Mouse (Mus musculus): ENCODE data around the gene Fxr2. TPM values are rescaled to one million over a fixed set of nuclear protein-coding genes. Genes with fewer than 3 reads are reported as not detected.
"Not testable (repeated sequence)": the region's sequence is repeated elsewhere in the genome, so short reads cannot be mapped to it uniquely, and the experiment has no call there.

Fxr2 gene
- polyA plus RNA-seq, 1 experiment from 2014 or later: 40.1 TPM

DNA sequence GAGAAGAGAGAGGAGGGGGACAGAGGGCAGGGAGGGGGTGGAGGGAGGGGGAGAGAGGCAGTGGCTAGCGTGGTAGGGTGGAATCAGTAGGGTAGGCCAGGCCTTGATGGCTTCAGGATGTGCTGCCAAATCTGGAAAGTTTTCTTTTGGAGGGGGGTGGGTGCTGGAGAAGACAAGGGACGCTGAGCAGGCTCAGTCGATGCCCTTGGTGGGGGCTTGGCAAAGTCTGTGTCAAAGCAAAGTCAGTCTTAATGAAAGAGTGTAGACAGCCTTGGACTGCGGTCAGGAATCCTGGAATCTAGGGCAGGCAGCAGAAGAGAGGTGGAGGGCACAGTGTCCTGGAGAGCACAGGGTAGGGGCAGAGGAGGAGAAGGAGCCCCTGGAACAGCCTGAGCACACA is 21.9 kb upstream of the Fxr2 start:
- H3K4me1 ChIP-seq (replicated peaks): peaks cover 11% of the 10 kb centered on the region
- no peak overlapping the region for H3K4me2 ChIP-seq
- 44% methylated on average over 4 of the region's 4 CpGs for WGBS
- H3K27ac ChIP-seq (ENCODE audit: poor library complexity, severe bottlenecking): no peak overlapping the region
- no peaks in the 10 kb centered on the region for H3K9me3 ChIP-seq (replicated peaks)
- H3K36me3 ChIP-seq: no peaks in the 10 kb centered on the region
- no peak overlapping the region for H3K9ac ChIP-seq
- 0 out of 2 replicates have a peak, but pooled peaks cover 5% of the 10 kb centered on the region for H3K27me3 ChIP-seq (replicated peaks)
- ATAC-seq (ENCODE audit: insufficient number of reproducible peaks, low FRiP score): no peak
- H3K4me3 ChIP-seq: no peak overlapping the region

DNA sequence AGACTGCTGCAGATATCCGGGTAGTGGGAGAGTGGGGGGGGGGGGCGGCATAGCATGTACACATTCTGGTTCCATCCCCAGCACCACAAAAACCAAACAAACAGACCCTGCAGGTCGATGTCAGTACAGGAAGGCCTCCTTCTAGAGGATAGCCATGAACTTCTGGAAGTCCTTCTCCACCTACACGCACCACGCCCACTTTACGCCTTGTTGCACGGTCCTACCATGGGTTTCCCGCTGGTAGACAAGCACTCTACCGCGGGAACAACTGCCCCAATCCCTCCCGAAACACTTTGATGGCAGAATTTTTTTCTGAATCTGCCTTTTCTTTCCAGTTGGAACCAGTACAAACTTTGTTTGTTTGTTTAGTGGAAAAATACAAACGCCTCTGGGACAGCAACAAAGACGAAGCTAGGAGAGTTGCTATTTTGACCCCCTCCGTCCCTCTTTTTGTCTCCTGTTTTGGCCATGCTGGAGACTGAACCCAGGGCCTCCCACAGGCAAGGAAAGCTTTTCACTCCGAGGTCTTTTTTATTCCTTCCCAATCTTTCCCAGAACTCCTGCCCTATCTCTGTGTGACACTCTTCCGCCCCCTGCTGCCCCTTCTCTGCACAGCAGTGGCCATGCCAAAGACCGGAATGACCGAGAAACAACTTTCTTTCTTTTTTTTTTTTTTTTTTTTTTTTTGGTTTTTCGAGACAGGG is 19.1 kb upstream of the Fxr2 start:
- no peaks in the 10 kb centered on the region for H3K36me3 ChIP-seq
- H3K4me3 ChIP-seq: peak overlapping the region; percentile 14; the same call in 1 of the 2 replicates
- H3K9me3 ChIP-seq (replicated peaks): no peaks in the 10 kb centered on the region
- WGBS: 10% methylated on average over 19 of the region's 19 CpGs
- 0 out of 2 replicates have a peak, but pooled peaks cover 11% of the 10 kb centered on the region for H3K27me3 ChIP-seq (replicated peaks)
- H3K4me1 ChIP-seq (replicated peaks): peaks cover 11% of the 10 kb centered on the region
- H3K4me2 ChIP-seq: peak overlapping the region; percentile 56
- H3K27ac ChIP-seq (ENCODE audit: poor library complexity, severe bottlenecking): no peak overlapping the region
- H3K9ac ChIP-seq: peak overlapping the region; percentile 23; the same call in 1 of the 2 replicates
- ATAC-seq (ENCODE audit: insufficient number of reproducible peaks, low FRiP score): peak; percentile 48; the same call in 1 of the 2 replicates

DNA sequence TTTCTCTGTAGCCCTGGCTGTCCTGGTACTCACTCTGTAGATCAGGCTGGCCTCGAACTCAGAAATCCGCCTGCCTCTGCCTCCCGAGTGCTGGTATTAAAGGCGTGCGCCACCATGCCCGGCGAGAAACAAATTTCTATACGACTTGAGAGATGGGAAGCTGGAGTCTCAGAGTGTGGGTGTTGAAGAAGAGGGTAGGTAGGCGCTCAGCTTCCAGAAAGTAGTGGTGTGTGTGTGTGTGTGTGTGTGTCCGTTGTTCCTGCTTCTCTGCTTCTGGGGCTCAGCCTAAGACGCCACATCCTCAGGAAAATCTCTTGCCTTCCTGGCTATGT is 18.6 kb upstream of the Fxr2 start:
- Histone ChIP-seq H3K4me1 (replicated peaks) (peaks cover 11% of the 10 kb centered on the region), H3K4me2 (peak overlapping the region; percentile 56), H3K27me3 (replicated peaks) (0 out of 2 replicates have a peak, but pooled peaks cover 11% of the 10 kb centered on the region), H3K4me3 (0 out of 2 replicates have a peak overlapping the region, but pooled peaks have one; percentile 14)
- WGBS: 47% methylated on average over 11 of the region's 11 CpGs
- not testable (repeated sequence) for H3K9ac ChIP-seq; H3K9me3 ChIP-seq (replicated peaks); H3K27ac ChIP-seq (ENCODE audit: poor library complexity, severe bottlenecking); ATAC-seq (ENCODE audit: insufficient number of reproducible peaks, low FRiP score); H3K36me3 ChIP-seq

DNA sequence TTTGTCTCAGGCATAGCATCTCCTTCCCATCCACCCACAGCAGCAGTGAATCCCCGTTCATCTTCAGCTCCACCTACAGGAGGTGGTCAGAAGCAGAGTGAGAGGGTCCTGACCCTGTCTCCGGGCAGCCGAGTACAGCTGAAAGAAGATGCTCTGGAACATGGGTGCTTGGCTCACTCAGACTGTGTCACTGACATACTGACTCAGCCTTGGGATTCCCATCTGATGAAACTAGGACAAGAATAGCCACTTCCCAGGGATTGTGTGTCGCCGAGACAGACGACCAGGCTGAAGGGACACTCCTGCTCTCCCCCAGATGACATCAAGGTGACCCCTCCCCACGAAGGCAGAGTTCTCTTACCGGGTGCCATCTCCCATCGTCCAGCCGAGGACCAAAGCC is 16.0 kb upstream of the Fxr2 start:
- Histone ChIP-seq H3K27ac (ENCODE audit: poor library complexity, severe bottlenecking) (no peak overlapping the region), H3K36me3 (no peaks in the 10 kb centered on the region)

DNA sequence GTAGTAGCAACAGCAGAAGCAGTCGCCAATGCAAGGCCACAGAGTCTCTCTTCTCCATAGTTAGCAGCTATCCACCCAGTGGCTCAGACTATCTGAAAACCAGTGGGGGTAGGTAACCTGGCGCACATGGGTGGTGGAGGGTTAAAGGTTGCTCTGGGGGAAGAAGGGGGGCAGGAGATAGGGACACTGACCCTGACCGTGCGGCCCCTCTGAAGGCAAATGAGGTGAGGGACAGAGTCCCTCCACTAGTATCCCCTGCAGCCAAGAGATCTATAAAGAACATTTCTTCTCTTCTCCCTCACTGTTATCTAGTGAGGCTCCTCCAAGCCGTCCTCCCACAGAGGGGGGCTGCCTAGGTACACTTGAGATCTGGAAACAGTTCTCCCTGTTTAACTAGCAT is 15.0 kb upstream of the Fxr2 start, which contains the start of gene Shbg:
Shbg (minus strand) TSS at position 101 of the 400 bp plus-strand sequence.
- Histone ChIP-seq H3K9me3 (replicated peaks) (no peaks in the 10 kb centered on the region), H3K9ac (peak within 1 kb of the TSS; percentile 38; the same call in 1 of the 2 replicates), H3K4me2 (no peak within 1 kb of the TSS)

More for the DNA sequence above, 16.0 kb upstream of the Fxr2 start:
- Histone ChIP-seq H3K27me3 (replicated peaks) (0 out of 2 replicates have a peak, but pooled peaks cover 11% of the 10 kb centered on the region), H3K9ac (peak overlapping the region; percentile 38; the same call in 1 of the 2 replicates), H3K4me1 (replicated peaks) (peaks cover 18% of the 10 kb centered on the region), H3K4me3 (no peak overlapping the region), H3K4me2 (no peak overlapping the region), H3K9me3 (replicated peaks) (no peaks in the 10 kb centered on the region)
- 40% methylated on average over 10 of the region's 10 CpGs for WGBS
- no peak for ATAC-seq (ENCODE audit: insufficient number of reproducible peaks, low FRiP score)

DNA sequence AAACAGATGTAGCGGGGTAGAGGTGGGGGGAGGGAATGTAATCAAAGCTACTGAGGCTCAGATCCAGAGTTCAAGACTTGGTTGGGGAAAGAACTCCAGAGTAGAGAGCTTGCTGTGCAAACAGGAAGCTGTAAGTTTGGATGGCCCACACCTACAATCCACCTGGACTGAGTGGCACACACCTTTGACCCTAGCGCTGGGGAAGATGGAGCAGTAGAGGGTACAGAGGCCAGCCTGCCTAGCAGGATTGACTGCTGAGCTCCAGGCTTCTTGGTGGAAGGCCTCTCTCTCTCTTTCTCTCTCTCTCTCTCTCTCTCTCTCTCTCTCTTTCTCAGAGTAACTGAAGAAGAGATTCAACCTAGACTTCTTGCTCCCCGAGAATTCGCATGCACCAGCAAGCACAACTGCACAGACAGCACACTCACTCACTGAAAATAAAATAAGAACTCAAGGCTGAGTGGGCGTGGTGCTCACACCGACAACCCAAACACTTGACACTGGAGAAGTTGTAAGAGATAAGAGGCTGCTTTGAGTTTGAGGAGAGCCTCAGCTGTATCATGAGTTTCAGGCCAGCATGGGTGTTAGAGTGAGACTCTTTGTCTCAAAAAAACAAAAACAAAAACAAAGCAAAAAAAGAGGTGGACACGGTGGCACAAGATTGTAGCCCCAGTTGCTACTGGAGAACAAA is 12.3 kb upstream of the Fxr2 start:
- 56% methylated on average over 7 of the region's 7 CpGs for WGBS
- Histone ChIP-seq H3K9ac (no peak overlapping the region), H3K27ac (ENCODE audit: poor library complexity, severe bottlenecking) (no peak overlapping the region), H3K27me3 (replicated peaks) (0 out of 2 replicates have a peak, but pooled peaks cover 9% of the 10 kb centered on the region), H3K9me3 (replicated peaks) (no peaks in the 10 kb centered on the region), H3K4me1 (replicated peaks) (peaks cover 17% of the 10 kb centered on the region), H3K36me3 (no peaks in the 10 kb centered on the region), H3K4me2 (no peak overlapping the region), H3K4me3 (no peak overlapping the region)
- ATAC-seq (ENCODE audit: insufficient number of reproducible peaks, low FRiP score): peak; percentile 43; the same call in 1 of the 2 replicates

More for the DNA sequence above, 15.0 kb upstream of the Fxr2 start, which contains the start of gene Shbg:
- peaks cover 23% of the 10 kb centered on the region for H3K4me1 ChIP-seq (replicated peaks)
- H3K36me3 ChIP-seq: no peaks in the 10 kb centered on the region
- 0 out of 2 replicates have a peak, but pooled peaks cover 11% of the 10 kb centered on the region for H3K27me3 ChIP-seq (replicated peaks)
- no peak within 1 kb of the TSS for H3K4me3 ChIP-seq
- no peak within 1 kb of the TSS for H3K27ac ChIP-seq (ENCODE audit: poor library complexity, severe bottlenecking)
- no peak for ATAC-seq (ENCODE audit: insufficient number of reproducible peaks, low FRiP score)
- WGBS: 52% methylated on average over 5 of the region's 5 CpGs

DNA sequence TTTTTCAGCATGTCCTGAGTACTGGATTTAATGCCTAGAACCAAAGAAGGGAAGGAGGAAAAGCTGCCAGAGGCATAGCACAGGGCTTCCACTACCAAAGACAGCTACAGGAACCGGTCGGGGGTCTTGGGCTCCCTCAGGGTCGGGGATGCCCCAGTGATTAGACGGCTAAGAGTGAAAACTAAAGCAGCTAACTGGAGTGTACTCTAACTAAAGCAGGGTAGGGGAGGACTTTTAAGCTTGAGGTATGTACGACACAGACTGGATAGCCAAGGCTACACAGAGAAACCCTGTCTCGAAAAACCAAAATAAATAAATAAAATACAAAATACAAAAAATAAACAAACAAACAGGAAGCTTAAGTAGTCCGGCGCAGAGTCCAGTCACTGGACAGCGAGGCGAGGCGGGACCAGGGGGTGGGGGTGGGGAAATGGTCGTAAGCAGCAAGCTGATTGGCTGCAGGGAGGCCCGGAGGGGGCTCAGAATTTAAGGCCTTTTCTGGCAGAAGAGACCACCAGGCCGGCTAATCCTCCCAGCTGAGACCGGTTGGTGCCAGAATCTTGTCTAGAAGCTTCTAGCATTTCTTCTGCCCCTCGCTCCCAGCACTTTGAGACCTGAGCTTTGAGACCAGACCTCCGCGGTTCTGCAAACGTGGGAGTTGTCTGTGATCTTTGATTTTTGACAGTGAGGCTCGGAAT is 11.1 kb upstream of the Fxr2 start, which contains the start of gene Sat2:
Sat2 (plus strand) TSS at position 454 of the 698 bp plus-strand sequence.
- H3K27ac ChIP-seq (ENCODE audit: poor library complexity, severe bottlenecking): peak within 1 kb of the TSS; percentile 59; the same call in 1 of the 2 replicates
- peak within 1 kb of the TSS; percentile 64 for H3K4me3 ChIP-seq
- 0 out of 2 replicates have a peak, but pooled peaks cover 5% of the 10 kb centered on the region for H3K27me3 ChIP-seq (replicated peaks)
- no peaks in the 10 kb centered on the region for H3K36me3 ChIP-seq
- ATAC-seq (ENCODE audit: insufficient number of reproducible peaks, low FRiP score): peak; percentile 84
- H3K9ac ChIP-seq: peak within 1 kb of the TSS; percentile 81
- H3K4me1 ChIP-seq (replicated peaks): peaks cover 17% of the 10 kb centered on the region
- WGBS: 2% methylated on average over 20 of the region's 20 CpGs
- H3K9me3 ChIP-seq (replicated peaks): no peaks in the 10 kb centered on the region
- H3K4me2 ChIP-seq: peak within 1 kb of the TSS; percentile 86

DNA sequence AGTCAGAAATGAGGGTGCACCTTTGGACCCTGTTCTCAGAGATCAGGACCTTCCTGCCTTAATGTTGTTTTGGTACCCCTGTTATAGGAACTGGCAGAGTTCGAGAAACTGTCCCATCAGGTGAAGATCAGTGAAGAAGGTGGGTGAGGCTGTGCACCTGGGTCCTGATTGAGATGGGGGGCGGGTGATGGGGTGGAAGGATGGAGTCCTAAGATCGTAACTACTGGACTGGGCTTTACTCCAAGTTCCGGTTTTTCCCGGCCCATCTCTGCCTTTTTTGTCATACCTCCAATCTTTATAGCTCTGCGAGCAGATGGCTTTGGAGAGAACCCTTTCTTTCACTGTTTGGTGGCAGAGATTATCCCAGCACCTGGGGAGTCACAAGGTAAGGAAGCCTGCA is 10.4 kb upstream of the Fxr2 start:
- H3K27ac ChIP-seq (ENCODE audit: poor library complexity, severe bottlenecking): peak overlapping the region; percentile 59; the same call in 1 of the 2 replicates
- no peak; the same call in 1 of the 2 replicates for ATAC-seq (ENCODE audit: insufficient number of reproducible peaks, low FRiP score)

DNA sequence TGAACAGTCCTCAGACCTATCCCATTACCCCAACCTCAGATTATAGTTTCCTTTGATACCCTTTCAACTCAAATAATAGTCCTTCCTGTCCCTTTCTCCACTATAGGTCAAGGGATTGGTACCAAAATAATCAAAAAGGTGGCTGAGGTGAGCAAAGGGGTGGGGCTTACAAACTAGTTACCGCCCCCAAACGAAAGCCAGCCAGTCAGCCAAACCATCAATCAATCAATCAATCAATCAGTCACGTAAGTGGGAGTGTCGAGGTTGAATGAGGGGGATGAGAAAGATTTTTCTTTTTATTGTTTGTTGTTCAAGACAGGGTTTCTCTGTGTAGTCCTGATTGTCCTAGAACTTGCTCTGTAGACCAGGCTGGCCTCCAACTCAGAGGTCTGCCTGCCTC is 9.8 kb upstream of the Fxr2 start:
- Histone ChIP-seq H3K4me3 (peak overlapping the region; percentile 64; the same call in 1 of the 2 replicates), H3K9ac (no peak overlapping the region), H3K27me3 (replicated peaks) (no peaks in the 10 kb centered on the region), H3K4me2 (peak overlapping the region; percentile 86), H3K36me3 (no peaks in the 10 kb centered on the region), H3K4me1 (replicated peaks) (peaks cover 13% of the 10 kb centered on the region), H3K27ac (ENCODE audit: poor library complexity, severe bottlenecking) (no peak overlapping the region), H3K9me3 (replicated peaks) (no peaks in the 10 kb centered on the region)
- no peak for ATAC-seq (ENCODE audit: insufficient number of reproducible peaks, low FRiP score)
- 78% methylated on average over 4 of the region's 4 CpGs for WGBS

More for the DNA sequence above, 10.4 kb upstream of the Fxr2 start:
- H3K9ac ChIP-seq: peak overlapping the region; percentile 81
- H3K9me3 ChIP-seq (replicated peaks): no peaks in the 10 kb centered on the region
- peak overlapping the region; percentile 86 for H3K4me2 ChIP-seq
- H3K27me3 ChIP-seq (replicated peaks): 0 out of 2 replicates have a peak, but pooled peaks cover 5% of the 10 kb centered on the region
- peak overlapping the region; percentile 64 for H3K4me3 ChIP-seq
- peaks cover 17% of the 10 kb centered on the region for H3K4me1 ChIP-seq (replicated peaks)
- H3K36me3 ChIP-seq: no peaks in the 10 kb centered on the region
- 37% methylated on average over 6 of the region's 6 CpGs for WGBS

DNA sequence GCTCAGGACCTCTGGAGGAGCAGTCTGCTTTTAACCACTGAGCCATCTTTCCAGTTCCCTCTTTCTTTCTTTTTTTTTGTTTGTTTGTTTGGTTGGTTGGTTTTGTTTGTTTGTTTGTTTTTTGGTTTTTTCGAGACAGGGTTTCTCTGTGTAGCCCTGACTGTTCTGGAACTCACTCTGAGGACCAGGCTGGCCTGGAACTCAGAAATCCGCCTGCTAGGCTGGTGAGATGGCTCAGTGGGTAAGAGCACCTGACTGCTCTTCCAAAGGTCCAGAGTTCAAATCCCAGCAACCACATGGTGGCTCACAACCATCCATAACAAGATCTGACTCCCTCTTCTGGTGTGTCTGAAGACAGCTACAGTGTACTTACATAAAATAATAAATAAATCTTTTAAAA is 8.5 kb upstream of the Fxr2 start:
- not testable (repeated sequence) for H3K9ac ChIP-seq; H3K27me3 ChIP-seq (replicated peaks); H3K27ac ChIP-seq (ENCODE audit: poor library complexity, severe bottlenecking); H3K36me3 ChIP-seq; H3K4me3 ChIP-seq; H3K9me3 ChIP-seq (replicated peaks); H3K4me2 ChIP-seq; ATAC-seq (ENCODE audit: insufficient number of reproducible peaks, low FRiP score)
- peaks cover 15% of the 10 kb centered on the region for H3K4me1 ChIP-seq (replicated peaks)
- WGBS: 77% methylated on average over 2 of the region's 2 CpGs
